Mouse (Mus musculus) heart, adult 9 months (tissue): ENCODE measurements around the gene Nxf7.
"Not testable (repeated sequence)": the region's sequence is repeated elsewhere in the genome, so short reads cannot be mapped to it uniquely, and the experiment has no call there.

Source experiments
- DNase-seq, 2 experiments: peaks; one replicate each; pipeline ENCODE4 v3.0.0; 2022; ENCODE audit warnings: low spot score in 2 of 2

Gene Nxf7

GRCm38 (mm10) chrX:135598677-135599076 is at the start of gene Nxf7:
Nxf7 (minus strand) TSS chrX:135598777.
- no peak for DNase-seq

GRCm38 (mm10) chrX:135627605-135628004 is 29.0 kb upstream of the Nxf7 start, which contains the start of gene Prame:
Prame (minus strand) TSS chrX:135627705.
- no peak for DNase-seq

- DNase-seq, result peak; percentile 13 to 17
Observed at GRCm38 (mm10) chrX:135601298-135602029, 2.9 kb upstream of the Nxf7 start.

- no peak for DNase-seq
Observed at GRCm38 (mm10) chrX:135598096-135598495, 481 bp downstream of the Nxf7 start.

- no peak for DNase-seq
Observed at GRCm38 (mm10) chrX:135576412-135576811, 22.2 kb downstream of the Nxf7 start.

- not testable (repeated sequence) for DNase-seq
Observed at GRCm38 (mm10) chrX:135574958-135575628, 23.5 kb downstream of the Nxf7 start.

GRCm38 (mm10) chrX:135574261-135574957 is 24.2 kb downstream of the Nxf7 start:
- DNase-seq, result not testable (repeated sequence)

GRCm38 (mm10) chrX:135569467-135569866 is 29.1 kb downstream of the Nxf7 start:
- peak; percentile 11 to 12 for DNase-seq

- DNase-seq, result not testable (repeated sequence)
Observed at GRCm38 (mm10) chrX:135564934-135565333, 33.6 kb downstream of the Nxf7 start.

- DNase-seq, result no peak
Observed at GRCm38 (mm10) chrX:135562841-135563240, 35.7 kb downstream of the Nxf7 start.

GRCm38 (mm10) chrX:135561693-135562092 is 36.9 kb downstream of the Nxf7 start:
- DNase-seq, result not testable (repeated sequence)

GRCm38 (mm10) chrX:135560933-135561332 is 37.6 kb downstream of the Nxf7 start:
- not testable (repeated sequence) for DNase-seq

GRCm38 (mm10) chrX:135559665-135560064 is 38.9 kb downstream of the Nxf7 start:
- DNase-seq, result peak in 1 of 2 experiments; percentile 8
